Mouse (Mus musculus): ENCODE measurements around the gene Mxi1.

- TF ChIP-seq MAX (IDR thresholded peaks at IDR 0.05) = no peak
- no peak for TF ChIP-seq CTCF (IDR thresholded peaks at IDR 0.05; ENCODE audit: control insufficient read depth, insufficient read depth, insufficient read length)
Observed at GRCm38 (mm10) chr19:53303382-53303781, 6.9 kb upstream of the Mxi1 start.
